Mouse (Mus musculus) small intestine, adult 2 months (tissue): ENCODE data around the gene Klrb1f.

Experiments
- CTCF ChIP-seq: fragments of 200-500 bp; IDR thresholded peaks from 2 replicates; pipeline ENCODE4 v1.5.1; 2012; ENCODE audit warnings: low read depth, mild to moderate bottlenecking, control low read depth, inconsistent platforms, low read length, moderate library complexity, mixed read lengths; ENCODE audit not compliant: insufficient replicate concordance, insufficient read length; ENCODE audit errors: extremely low read depth
- POLR2A ChIP-seq: fragments of 200-500 bp; IDR thresholded peaks from 2 replicates; pipeline ENCODE4 v1.6.1; 2012; ENCODE audit warnings: low read depth, mild to moderate bottlenecking, control low read depth, inconsistent platforms, low read length, moderate library complexity

- TF ChIP-seq POLR2A (no peak), CTCF (no peak)
These were observed 3.3 kb downstream of the Klrb1f start for GRCm38 (mm10) chr6:129048857-129049473.
